Mouse (Mus musculus) MEL (cell line): ENCODE data around the gene Ndufa11. TPM values are rescaled to one million over a fixed set of nuclear protein-coding genes. Genes with fewer than 3 reads are reported as not detected.

Source experiments
- DNase-seq: peaks from one replicate; pipeline ENCODE4 v3.0.0; 2011; ENCODE audit warnings: low read depth, low spot score
- H3K27ac ChIP-seq: 2 replicates; pipeline ENCODE4 v1.5.1; 2012; ENCODE audit warnings: low read depth, mild to moderate bottlenecking, control low read depth, low read length, moderate library complexity; ENCODE audit not compliant: control insufficient read depth
- H3K27me3 ChIP-seq, 2 experiments: fragments of 150-350 bp in 1 of 2; sonication (generic) in 1 of 2; 2 replicates each; pipeline ENCODE4 v1.6.1; 2012; ENCODE audit warnings: low read length in 2 of 2, mild to moderate bottlenecking in 2 of 2, improper control_type of control experiment in 1 of 2, moderate library complexity in 1 of 2; ENCODE audit not compliant: insufficient read depth in 2 of 2, control insufficient read depth in 1 of 2
- H3K36me3 ChIP-seq, 2 experiments: 2 replicates each; pipeline ENCODE4 v1.6.1; 2012 to 2014; ENCODE audit warnings: low read length in 2 of 2, improper control_type of control experiment in 1 of 2, inconsistent platforms in 1 of 2, mild to moderate bottlenecking in 1 of 2; ENCODE audit not compliant: insufficient read depth in 2 of 2, control insufficient read depth in 1 of 2
- H3K4me1 ChIP-seq, 2 experiments: fragments of 150-350 bp in 1 of 2; sonication (generic) in 1 of 2; 2 replicates each; pipeline ENCODE4 v1.6.1; 2012; ENCODE audit warnings: low read length in 2 of 2, improper control_type of control experiment in 1 of 2, mild to moderate bottlenecking in 1 of 2; ENCODE audit not compliant: insufficient read depth in 2 of 2, control insufficient read depth in 1 of 2
- H3K4me3 ChIP-seq, 2 experiments: fragments of 150-350 bp in 1 of 2; sonication (generic) in 1 of 2; 2 replicates each; pipeline ENCODE4 v1.5.1; 2012; ENCODE audit warnings: low read depth in 2 of 2, low read length in 2 of 2, mild to moderate bottlenecking in 2 of 2, moderate library complexity in 2 of 2, control low read depth in 1 of 2, improper control_type of control experiment in 1 of 2; ENCODE audit not compliant: control insufficient read depth in 1 of 2, insufficient read depth in 1 of 2
- H3K79me2 ChIP-seq: 2 replicates; pipeline ENCODE4 v1.6.1; 2012; ENCODE audit warnings: mild to moderate bottlenecking, low read length, moderate library complexity; ENCODE audit not compliant: control insufficient read depth, poor library complexity, insufficient read depth
- H3K9ac ChIP-seq: 2 replicates; pipeline ENCODE4 v1.6.1; 2012; ENCODE audit warnings: low read depth, mild to moderate bottlenecking, control low read depth, low read length, moderate library complexity; ENCODE audit not compliant: control insufficient read depth, poor library complexity, severe bottlenecking
- H3K9me3 ChIP-seq: fragments of 150-350 bp; sonication (generic); replicated peaks from 2 replicates; pipeline ENCODE4 v1.6.1; 2012; ENCODE audit warnings: mild to moderate bottlenecking, low read length, improper control_type of control experiment, moderate library complexity; ENCODE audit not compliant: insufficient read depth
- BHLHE40 ChIP-seq: IDR thresholded peaks from 2 replicates; pipeline ENCODE4 v1.6.1; 2012; ENCODE audit warnings: low read depth, mild to moderate bottlenecking, inconsistent platforms, low read length, improper control_type of control experiment, borderline replicate concordance
- CHD2 ChIP-seq: IDR thresholded peaks from 2 replicates; pipeline ENCODE4 v1.6.1; 2011; ENCODE audit warnings: low read length, improper control_type of control experiment
- ETS1 ChIP-seq: IDR thresholded peaks from 2 replicates; pipeline ENCODE4 v1.6.1; 2012; ENCODE audit warnings: low read depth, mild to moderate bottlenecking, inconsistent platforms, low read length, improper control_type of control experiment, moderate library complexity
- GABPA ChIP-seq: IDR thresholded peaks from 2 replicates; pipeline ENCODE4 v1.6.1; 2012; ENCODE audit warnings: low read depth, mild to moderate bottlenecking, inconsistent platforms, low read length, improper control_type of control experiment, moderate library complexity
- GATA1 ChIP-seq: IDR thresholded peaks from 2 replicates; pipeline ENCODE4 v1.6.1; 2011; ENCODE audit warnings: low read depth, low read length, improper control_type of control experiment
- JUND ChIP-seq: IDR thresholded peaks from 2 replicates; pipeline ENCODE4 v1.6.1; 2011; ENCODE audit warnings: low read depth, mild to moderate bottlenecking, improper control_type of control experiment, low read length
- KAT2A ChIP-seq: conservative IDR thresholded peaks from 2 replicates; pipeline ENCODE4 v1.6.1; 2012; ENCODE audit warnings: low read depth, low read length, improper control_type of control experiment, inconsistent platforms
- MAX ChIP-seq: IDR thresholded peaks from 2 replicates; pipeline ENCODE4 v1.6.1; 2011; ENCODE audit warnings: low read length, improper control_type of control experiment
- MAZ ChIP-seq: IDR thresholded peaks from 2 replicates; pipeline ENCODE4 v1.6.1; 2012; ENCODE audit warnings: low read depth, mild to moderate bottlenecking, inconsistent platforms, low read length, improper control_type of control experiment
- MXI1 ChIP-seq: IDR thresholded peaks from 2 replicates; pipeline ENCODE4 v1.6.1; 2011; ENCODE audit warnings: mild to moderate bottlenecking, low read depth, low read length, improper control_type of control experiment
- NRF1 ChIP-seq: IDR thresholded peaks from 2 replicates; pipeline ENCODE4 v1.6.1; 2014; ENCODE audit warnings: low read depth, mild to moderate bottlenecking, inconsistent platforms, low read length, improper control_type of control experiment, moderate library complexity; ENCODE audit not compliant: poor library complexity, insufficient read depth, severe bottlenecking
- RAD21 ChIP-seq: IDR thresholded peaks from 2 replicates; pipeline ENCODE4 v1.6.1; 2011; ENCODE audit warnings: mild to moderate bottlenecking, low read depth, low read length, improper control_type of control experiment
- RCOR1 ChIP-seq: IDR thresholded peaks from 2 replicates; pipeline ENCODE4 v1.6.1; 2012; ENCODE audit warnings: low read depth, mild to moderate bottlenecking, inconsistent platforms, low read length, improper control_type of control experiment
- SIN3A ChIP-seq: IDR thresholded peaks from 2 replicates; pipeline ENCODE4 v1.6.1; 2012; ENCODE audit warnings: low read length, improper control_type of control experiment, inconsistent platforms
- UBTF ChIP-seq: IDR thresholded peaks from 2 replicates; pipeline ENCODE4 v1.6.1; 2012; ENCODE audit warnings: low read depth, mild to moderate bottlenecking, inconsistent platforms, low read length, improper control_type of control experiment, moderate library complexity, borderline replicate concordance; ENCODE audit not compliant: insufficient read depth
- USF1 ChIP-seq: IDR thresholded peaks from 2 replicates; pipeline ENCODE4 v1.6.1; 2014; ENCODE audit warnings: low read depth, mild to moderate bottlenecking, inconsistent platforms, low read length, improper control_type of control experiment, moderate library complexity
- ZC3H11A ChIP-seq: IDR thresholded peaks from 2 replicates; pipeline ENCODE4 v1.6.1; 2012; ENCODE audit warnings: low read depth, mild to moderate bottlenecking, inconsistent platforms, low read length, improper control_type of control experiment
- ZKSCAN1 ChIP-seq: IDR thresholded peaks from 2 replicates; pipeline ENCODE4 v1.6.1; 2012; ENCODE audit warnings: low read depth, mild to moderate bottlenecking, inconsistent platforms, low read length, improper control_type of control experiment, moderate library complexity
- ZNF384 ChIP-seq: IDR thresholded peaks from 2 replicates; pipeline ENCODE4 v1.6.1; 2012; ENCODE audit warnings: low read depth, mild to moderate bottlenecking, inconsistent platforms, low read length, improper control_type of control experiment
- polyA plus RNA-seq, 2 experiments: library from polyadenylated mRNA; stranded (reverse) in 1 of 2; unstranded in 1 of 2; fragments of >175 nt in 1 of 2; fragments of >200 nt in 1 of 2; gene quantifications; 2 replicates each; pipeline versions ENCODE4 v1.2.1 to v1.2.4; 2012; ENCODE audit warnings: low replicate concordance in 2 of 2, low read depth in 1 of 2; ENCODE audit not compliant: insufficient read length in 2 of 2, insufficient read depth in 1 of 2, missing spikeins in 1 of 2
- total RNA-seq: library from RNA; depleted of rRNA; stranded (reverse); fragments of 300-350 nt; gene quantifications from 2 replicates; pipeline ENCODE4 v1.2.3, GENCODE M21; 2012

Gene Ndufa11
- total and polyA plus RNA-seq, 3 experiments: 249 to 351 TPM; not detected in 1

GRCm38 (mm10) chr17:56681791-56682190 lies 35.8 kb upstream of the Ndufa11 start:
- Histone ChIP-seq H3K27me3 (no peaks in the 10 kb centered on the region), H3K27ac (no peak overlapping the region), H3K9me3 (no peaks in the 10 kb centered on the region), H3K36me3 (peaks cover 7 to 29% of the 10 kb centered on the region in 2 experiments), H3K4me3 (no peak overlapping the region), H3K4me1 (peaks cover 0 to 5% of the 10 kb centered on the region in 2 experiments), H3K79me2 (peaks cover 78% of the 10 kb centered on the region), H3K9ac (no peak overlapping the region)
- TF ChIP-seq KAT2A (no peak), JUND (no peak), RCOR1 (no peak), MAX (no peak), MXI1 (no peak; the same call in 1 of the 2 replicates), ZNF384 (no peak)
- no peak for DNase-seq

- peak; percentile 80 for TF ChIP-seq ETS1
- 0 out of 2 replicates have a peak, but pooled peaks have one; percentile 25 for TF ChIP-seq SIN3A
- no peak for TF ChIP-seq RAD21
- TF ChIP-seq GATA1: 0 out of 2 replicates have a peak, but pooled peaks have one; percentile 21
- no peak for DNase-seq
- Histone ChIP-seq H3K9ac (no peak overlapping the region), H3K79me2 (peaks cover 67% of the 10 kb centered on the region), H3K9me3 (no peaks in the 10 kb centered on the region), H3K27me3 (no peaks in the 10 kb centered on the region), H3K4me3 (no peak overlapping the region), H3K27ac (no peak overlapping the region), H3K4me1 (peaks cover 10 to 16% of the 10 kb centered on the region in 2 experiments), H3K36me3 (peaks cover 18 to 33% of the 10 kb centered on the region in 2 experiments)
These were observed 34.7 kb upstream of the Ndufa11 start for GRCm38 (mm10) chr17:56682880-56683279.

- no peaks in the 10 kb centered on the region for H3K27me3 ChIP-seq
- peaks cover 66% of the 10 kb centered on the region for H3K79me2 ChIP-seq
- peaks cover 14 to 21% of the 10 kb centered on the region in 2 experiments for H3K4me1 ChIP-seq
- TF ChIP-seq MAZ (no peak), USF1 (no peak), ZC3H11A (no peak), GATA1 (no peak), UBTF (no peak), ZKSCAN1 (no peak), BHLHE40 (no peak), GABPA (no peak), NRF1 (no peak), MXI1 (no peak), CHD2 (no peak), ZNF384 (no peak), KAT2A (no peak)
- no peak overlapping the region for H3K27ac ChIP-seq
- no peaks in the 10 kb centered on the region for H3K9me3 ChIP-seq
- no peak overlapping the region for H3K4me3 ChIP-seq
- DNase-seq: no peak
- H3K9ac ChIP-seq: no peak overlapping the region
- H3K36me3 ChIP-seq: peaks cover 25 to 32% of the 10 kb centered on the region in 2 experiments
These were observed 33.9 kb upstream of the Ndufa11 start for GRCm38 (mm10) chr17:56683546-56684140.
